Mouse (Mus musculus): ENCODE results near the gene Syt5. TPM values are rescaled to one million over a fixed set of nuclear protein-coding genes. Genes with fewer than 3 reads are reported as not detected.
"Not testable (repeated sequence)": the region's sequence is repeated elsewhere in the genome, so short reads cannot be mapped to it uniquely, and the experiment has no call there.

The Syt5 gene
- total RNA-seq (2014; fragmentation: Nextera tagmentation), result not detected in 2 replicates
- total RNA-seq (2017), result not detected in 2 replicates

DNA sequence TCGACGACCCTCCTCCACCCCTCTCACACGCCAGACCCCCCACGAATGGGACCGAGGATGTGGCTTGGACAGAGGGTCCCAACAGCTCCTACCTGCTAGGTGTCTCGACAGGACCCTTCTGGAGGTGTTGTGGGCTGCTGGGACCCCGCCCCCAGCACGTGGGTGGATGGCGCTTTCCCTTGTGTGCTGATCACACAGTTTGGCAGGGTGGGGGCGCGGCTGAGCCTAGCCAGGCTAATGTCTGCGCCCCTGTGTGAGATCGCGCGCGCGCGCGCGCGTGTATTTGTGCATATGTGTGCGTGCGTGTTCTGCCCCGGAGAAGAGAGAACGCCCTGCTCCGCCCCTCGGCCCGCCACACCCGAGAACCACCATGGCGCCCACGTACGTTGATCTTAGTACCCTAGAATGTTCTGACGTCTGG lies at the start of gene Syt5:
Syt5 (minus strand) TSS at position 321 of the 421 bp plus-strand sequence.
- peak; percentile 48 for ATAC-seq (replicated peaks; ENCODE audit: poor library complexity, severe bottlenecking)

DNA sequence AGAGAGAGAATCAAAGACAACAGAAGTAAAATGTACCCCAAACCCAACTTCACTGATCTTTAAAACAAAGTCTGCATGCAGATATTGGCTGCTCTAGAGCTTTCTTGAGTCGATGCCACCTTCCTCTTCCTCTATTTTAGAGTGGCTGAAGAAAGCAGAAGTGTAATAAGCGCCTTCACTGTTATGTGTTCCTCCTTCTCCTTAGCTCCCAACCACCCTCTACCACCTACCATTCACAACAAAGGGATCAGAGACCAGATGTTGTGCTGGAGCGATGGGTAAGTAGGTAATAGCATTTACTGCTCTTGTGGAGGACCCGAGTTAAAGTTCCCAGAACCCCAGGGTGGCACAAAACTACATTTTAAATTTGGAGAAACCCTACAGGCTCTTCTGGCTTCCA lies 49.7 kb upstream of the Syt5 start:
- ATAC-seq (replicated peaks; ENCODE audit: poor library complexity, severe bottlenecking), result peak; percentile 90

DNA sequence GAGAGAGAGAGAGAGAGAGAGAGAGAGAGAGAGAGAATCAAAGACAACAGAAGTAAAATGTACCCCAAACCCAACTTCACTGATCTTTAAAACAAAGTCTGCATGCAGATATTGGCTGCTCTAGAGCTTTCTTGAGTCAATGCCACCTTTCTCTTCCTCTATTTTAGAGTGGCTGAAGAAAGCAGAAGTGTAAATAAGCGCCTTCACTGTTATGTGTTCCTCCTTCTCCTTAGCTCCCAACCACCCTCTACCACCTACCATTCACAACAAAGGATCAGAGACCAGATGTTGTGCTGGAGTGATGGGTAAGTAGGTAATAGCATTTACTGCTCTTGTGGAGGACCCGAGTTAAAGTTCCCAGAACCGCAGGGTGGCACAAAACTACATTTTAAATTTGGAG lies 34.1 kb upstream of the Syt5 start:
- peak; percentile 98 for ATAC-seq (replicated peaks; ENCODE audit: poor library complexity, severe bottlenecking)

DNA sequence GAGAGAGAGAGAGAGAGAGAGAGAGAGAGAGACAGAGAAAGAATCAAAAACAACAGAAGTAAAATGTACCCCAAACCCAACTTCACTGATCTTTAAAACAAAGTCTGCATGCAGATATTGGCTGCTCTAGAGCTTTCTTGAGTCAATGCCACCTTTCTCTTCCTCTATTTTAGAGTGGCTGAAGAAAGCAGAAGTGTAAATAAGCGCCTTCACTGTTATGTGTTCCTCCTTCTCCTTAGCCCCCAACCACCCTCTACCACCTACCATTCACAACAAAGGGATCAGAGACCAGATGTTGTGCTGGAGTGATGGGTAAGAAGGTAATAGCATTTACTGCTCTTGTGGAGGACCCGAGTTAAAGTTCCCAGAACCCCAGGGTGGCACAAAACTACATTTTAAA lies 25.0 kb upstream of the Syt5 start:
- peak; percentile 95 for ATAC-seq (replicated peaks; ENCODE audit: poor library complexity, severe bottlenecking)

DNA sequence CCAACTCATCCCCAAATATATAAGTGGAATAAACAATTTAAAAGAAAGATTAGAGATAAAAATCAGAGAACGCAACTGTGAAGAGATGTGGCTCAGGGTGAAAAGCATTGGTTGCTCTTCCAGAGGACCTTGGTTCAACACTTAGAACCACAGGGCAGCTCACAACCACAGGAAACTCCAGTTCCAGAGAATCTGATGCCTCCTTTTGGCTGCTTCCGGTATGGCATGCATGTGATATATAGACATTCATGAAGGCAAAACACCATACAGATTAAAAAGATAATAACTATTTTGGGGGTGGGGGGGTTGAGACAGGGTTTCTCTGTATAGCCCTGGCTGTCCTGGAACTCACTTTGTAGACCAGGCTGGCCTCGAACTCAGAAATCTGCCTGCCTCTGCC lies 15.3 kb upstream of the Syt5 start:
- ATAC-seq (replicated peaks; ENCODE audit: poor library complexity, severe bottlenecking), result no peak

DNA sequence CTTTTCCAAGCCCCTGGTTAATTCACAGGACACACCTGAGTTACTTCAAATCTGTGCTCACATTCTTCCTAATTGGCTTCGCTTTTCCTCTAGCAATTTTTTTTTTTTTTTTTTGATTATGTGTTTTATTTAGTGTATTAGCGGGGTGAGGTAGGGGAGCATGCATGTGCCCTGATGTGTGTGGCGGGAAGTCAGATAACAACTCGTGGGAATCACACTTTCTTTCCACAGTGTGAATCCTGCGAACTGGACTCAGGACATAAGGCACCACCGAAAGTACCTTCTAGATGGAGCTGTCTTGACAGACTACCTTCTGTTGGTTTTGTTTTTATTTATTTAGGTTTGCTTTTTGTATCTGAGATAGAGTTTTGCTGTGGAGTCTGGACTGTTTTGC lies 9.8 kb upstream of the Syt5 start:
- ATAC-seq (replicated peaks; ENCODE audit: poor library complexity, severe bottlenecking), result no peak

DNA sequence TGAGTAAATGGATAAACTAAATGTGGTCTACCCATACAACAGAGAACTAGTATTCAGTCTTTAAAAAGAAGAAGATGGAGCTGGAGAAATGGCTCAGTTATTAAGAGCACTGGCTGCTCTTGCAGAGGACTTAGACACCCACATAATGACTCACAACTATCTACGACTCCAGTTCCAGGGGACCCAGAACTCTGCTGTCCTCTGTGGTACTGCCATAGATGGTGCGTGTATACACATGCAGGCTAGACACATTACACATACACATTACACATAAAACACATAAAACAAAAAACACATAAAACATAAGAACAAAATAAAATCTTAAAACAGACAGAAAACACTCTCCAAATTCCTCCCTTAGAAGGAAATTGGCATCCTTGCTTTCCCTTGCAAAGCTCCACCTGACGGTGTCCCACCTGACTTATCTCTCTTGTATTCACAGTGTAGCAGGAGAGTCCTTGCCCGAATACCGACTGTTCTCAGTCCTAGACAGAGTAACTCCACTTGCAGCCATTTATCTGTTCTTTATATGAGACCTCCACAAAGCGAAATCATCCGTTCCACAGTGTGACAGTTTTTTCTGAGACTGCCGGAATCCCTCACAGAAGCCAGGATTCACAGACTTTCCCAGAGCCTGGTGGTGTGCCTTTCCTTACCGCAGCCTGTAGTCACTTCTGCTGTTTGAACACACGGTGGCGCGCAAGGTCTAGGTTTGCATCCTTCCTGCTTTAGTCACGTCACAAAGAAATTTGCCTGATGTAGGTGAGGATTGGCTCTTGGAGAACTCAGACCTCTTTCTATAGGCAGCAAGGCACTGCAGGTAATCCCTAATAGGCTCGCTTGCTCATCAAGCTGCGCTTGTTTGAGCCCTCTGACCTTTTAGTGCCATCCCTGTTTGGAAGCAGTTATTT lies 9.2 kb upstream of the Syt5 start:
- peak; percentile 100 for ATAC-seq (replicated peaks; ENCODE audit: poor library complexity, severe bottlenecking)

DNA sequence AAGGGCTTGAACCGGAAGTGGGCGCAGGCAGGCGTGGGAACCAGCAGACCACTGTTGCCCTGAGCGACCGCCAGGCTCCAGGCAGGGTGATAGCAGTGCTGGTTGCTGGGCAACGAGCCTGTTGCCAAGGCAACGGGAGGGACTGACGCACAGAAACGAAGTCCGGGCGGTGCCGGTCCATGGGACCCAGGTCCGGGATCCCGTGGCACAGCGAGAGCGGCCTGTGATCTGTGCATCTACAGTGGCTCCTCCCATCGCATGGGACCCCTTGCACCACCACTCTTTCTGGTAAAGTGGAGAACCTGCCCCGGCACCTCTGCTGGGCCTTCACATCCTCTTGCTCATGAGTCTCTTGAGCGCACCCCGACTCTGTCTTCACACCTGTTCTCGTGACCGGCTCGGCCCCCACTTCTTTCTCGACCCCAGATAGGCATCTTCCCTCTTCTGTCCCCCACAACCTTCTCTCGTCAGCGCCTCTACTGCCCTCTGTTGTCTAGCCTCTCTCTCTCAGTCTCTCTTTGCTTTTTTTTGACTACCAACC lies 680 bp downstream of the Syt5 start:
- ATAC-seq (replicated peaks; ENCODE audit: poor library complexity, severe bottlenecking), result peak; percentile 29

DNA sequence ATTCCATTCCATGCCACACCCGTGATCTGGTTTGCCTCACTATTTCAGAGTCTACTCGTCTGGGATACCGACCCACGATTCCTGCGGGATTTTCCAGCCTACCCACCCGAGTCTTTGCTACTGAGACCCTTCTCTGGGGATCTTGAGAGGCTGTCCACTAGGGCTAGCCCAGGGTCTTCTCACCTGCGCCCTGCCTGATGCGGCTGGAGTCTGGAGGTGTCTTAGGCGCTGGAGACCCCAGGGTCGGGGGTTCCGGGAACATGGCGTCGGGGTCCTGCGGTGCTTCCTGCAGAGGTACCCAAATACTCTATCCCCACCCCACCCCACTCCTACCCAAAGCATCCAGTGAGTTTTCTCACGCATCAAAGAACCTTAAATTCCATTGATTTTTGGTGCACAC lies 1.3 kb downstream of the Syt5 start:
- no peak for ATAC-seq (replicated peaks; ENCODE audit: poor library complexity, severe bottlenecking)

DNA sequence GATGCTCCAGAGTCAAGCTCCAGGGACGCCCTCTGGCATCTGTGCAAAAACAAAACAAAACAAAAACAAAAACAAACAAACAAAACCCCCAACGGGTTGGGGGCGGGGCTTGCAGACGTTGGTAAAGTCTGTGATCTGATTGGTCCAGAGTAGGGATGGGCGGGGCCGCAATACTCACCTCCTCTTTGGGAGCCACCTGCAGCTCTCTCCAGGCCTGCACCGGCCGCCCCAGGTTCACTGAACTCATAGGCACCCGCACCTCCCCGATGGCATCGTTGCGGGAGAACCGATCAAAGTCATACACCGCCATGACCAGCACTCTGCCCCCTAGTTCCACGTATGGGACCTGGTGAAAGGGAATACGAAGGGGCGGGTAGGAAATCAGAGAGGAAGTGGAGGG lies 5.3 kb downstream of the Syt5 start:
- no peak for ATAC-seq (replicated peaks; ENCODE audit: poor library complexity, severe bottlenecking)

DNA sequence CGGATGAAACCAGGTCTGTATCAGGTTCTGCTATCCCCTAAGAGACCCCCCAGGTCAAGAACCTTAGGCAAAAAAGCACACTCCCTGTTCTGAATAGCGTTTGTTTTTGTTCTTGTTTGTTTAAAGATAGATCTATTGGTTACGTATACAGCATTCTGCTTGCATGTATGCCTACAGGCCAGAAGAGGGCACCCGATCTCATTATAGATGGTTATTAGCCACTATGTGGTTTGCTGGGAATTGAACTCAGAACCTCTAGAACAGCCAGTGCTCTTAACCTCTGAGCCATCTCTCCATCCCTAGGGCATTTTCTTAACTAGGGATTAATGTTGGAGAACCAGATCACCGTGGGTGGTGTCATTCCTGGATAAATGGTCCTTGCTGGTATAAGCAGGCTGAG lies 6.0 kb downstream of the Syt5 start:
- ATAC-seq (replicated peaks; ENCODE audit: poor library complexity, severe bottlenecking), result no peak

DNA sequence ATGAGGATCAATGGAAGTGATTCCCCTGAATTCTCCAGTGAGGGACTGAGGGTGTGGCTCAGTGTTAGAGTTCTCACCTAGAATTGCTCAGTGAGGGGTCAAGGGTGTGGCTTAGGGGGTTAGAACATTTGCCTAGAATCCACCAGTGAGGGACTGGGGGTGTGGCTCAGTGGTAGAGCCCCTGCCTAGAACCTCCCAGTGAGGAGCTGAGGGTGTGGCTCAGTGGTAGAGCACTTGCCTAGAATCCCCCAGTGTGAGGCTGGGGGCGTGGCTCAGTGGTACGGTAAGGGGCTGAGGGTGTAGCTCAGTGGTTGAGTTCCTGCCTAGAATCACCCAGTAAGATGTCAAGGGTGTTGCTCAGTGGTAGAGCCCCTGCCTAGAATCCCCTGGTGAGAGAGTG lies 8.3 kb downstream of the Syt5 start:
- ATAC-seq (replicated peaks; ENCODE audit: poor library complexity, severe bottlenecking), result no peak

DNA sequence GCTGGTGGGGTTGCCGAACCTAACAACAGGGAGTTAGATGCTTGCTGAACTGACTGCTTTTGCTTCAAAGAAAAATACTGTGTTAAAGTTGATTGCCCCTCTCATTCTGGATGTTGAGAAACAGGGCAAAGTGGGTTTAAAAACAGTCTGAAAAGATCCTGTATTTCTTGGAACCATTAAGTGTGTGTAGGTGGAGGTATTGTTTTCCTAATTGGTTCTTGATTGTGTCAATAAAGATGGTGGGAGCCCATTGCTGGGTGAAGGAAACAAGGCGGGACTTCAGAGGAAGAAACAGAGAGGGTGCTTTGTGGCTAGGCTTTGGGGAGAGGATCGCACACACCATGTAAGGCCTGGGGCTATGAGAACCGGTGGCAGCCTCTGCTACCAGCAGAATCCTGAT lies 10.2 kb downstream of the Syt5 start:
- ATAC-seq (replicated peaks; ENCODE audit: poor library complexity, severe bottlenecking), result no peak

DNA sequence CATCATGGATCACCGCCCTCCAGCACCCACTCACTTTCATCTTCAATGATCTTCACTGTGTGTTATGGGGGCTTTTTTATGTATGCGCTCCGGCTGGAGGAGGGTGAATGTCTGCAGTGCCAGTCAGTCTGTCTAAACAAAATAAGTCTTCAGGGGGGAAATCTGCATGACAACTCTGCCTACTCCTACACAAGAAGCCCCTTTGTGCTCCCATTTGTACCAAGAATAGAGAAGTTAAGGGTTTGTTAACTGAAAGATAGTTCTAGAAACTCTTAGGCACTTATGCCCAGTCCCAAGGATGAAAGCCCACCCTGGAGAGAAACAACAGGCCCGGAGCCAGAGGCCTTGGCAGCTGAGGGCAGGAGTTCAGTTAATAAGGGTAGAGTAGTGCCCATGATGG lies 11.0 kb downstream of the Syt5 start:
- ATAC-seq (replicated peaks; ENCODE audit: poor library complexity, severe bottlenecking), result no peak

DNA sequence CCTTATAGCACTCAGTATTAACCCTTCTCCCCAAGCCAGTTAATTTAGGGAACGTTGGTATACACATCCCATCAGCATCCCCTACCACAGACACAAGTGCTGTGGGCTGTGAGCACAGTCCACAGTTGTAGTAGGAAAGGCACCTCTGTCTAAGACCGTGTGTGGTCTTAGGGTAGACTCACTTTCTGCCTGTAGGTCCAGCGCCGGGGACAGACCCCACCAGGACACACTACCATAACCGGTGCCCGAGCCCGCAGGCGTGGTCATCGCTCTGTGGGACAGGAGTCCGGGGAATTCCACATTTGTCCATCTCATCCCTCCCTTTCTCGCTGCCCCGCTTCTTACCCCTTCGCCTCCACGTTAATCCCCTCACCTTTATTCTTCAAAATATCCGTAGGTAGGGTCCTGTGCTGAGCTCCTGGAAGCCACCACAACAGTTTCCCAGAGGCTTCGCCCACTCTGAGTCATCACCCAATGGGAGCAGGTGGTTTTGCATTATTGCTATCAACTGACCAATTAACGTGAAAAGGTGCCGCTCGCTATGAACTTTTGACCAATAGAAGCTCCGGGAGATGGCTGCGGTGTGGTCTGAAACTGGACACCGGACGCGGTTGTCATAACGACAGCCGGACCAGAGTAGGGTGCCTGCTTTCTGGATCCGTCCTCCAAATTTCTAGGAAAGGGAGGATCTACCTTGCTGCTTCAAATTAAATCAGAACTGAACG lies 15.2 kb downstream of the Syt5 start, which contains the start of gene Dnaaf3:
Dnaaf3 (minus strand) TSS at position 449 of the 725 bp plus-strand sequence.
- peak; percentile 83 for ATAC-seq (replicated peaks; ENCODE audit: poor library complexity, severe bottlenecking)

DNA sequence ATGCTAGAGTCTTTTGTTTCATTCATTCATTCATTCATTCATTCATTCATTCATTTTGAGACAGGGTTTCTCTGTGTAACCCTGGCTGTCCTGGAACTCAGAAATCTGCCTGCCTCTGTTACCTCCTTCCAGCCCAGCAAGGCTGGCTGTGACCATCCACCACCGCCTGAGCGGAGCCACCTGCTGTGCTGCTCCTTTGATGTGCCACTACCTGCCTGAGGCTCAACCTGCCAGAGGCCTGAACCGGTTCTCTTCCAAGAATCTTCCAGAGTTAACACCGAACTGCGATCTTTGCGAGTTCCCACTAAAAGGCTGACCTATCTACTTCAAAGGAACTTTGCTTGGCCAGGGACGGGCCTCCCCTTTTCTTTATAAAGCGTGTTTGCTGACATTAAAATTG lies 17.2 kb downstream of the Syt5 start:
- ATAC-seq (replicated peaks; ENCODE audit: poor library complexity, severe bottlenecking), result not testable (repeated sequence)

DNA sequence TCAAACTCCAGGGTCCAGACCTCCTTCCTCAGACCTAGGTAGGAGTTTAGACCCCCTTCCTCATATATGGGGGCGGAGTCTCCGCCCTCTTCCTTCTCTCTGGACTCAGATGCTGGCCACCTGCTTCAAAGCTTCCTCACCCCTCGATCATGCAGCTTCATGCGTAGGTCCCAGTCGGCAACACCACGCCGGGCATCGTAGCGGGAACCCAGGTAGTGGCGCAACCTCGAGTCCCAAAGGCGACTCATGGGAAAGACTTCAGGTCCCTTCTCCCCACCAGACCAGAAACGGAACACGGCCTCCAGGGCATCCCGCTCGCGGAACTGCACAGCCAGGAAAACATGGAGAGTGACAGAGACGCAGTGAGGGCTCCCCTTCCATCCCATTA lies 20.0 kb downstream of the Syt5 start:
- peak; percentile 23 for ATAC-seq (replicated peaks; ENCODE audit: poor library complexity, severe bottlenecking)

DNA sequence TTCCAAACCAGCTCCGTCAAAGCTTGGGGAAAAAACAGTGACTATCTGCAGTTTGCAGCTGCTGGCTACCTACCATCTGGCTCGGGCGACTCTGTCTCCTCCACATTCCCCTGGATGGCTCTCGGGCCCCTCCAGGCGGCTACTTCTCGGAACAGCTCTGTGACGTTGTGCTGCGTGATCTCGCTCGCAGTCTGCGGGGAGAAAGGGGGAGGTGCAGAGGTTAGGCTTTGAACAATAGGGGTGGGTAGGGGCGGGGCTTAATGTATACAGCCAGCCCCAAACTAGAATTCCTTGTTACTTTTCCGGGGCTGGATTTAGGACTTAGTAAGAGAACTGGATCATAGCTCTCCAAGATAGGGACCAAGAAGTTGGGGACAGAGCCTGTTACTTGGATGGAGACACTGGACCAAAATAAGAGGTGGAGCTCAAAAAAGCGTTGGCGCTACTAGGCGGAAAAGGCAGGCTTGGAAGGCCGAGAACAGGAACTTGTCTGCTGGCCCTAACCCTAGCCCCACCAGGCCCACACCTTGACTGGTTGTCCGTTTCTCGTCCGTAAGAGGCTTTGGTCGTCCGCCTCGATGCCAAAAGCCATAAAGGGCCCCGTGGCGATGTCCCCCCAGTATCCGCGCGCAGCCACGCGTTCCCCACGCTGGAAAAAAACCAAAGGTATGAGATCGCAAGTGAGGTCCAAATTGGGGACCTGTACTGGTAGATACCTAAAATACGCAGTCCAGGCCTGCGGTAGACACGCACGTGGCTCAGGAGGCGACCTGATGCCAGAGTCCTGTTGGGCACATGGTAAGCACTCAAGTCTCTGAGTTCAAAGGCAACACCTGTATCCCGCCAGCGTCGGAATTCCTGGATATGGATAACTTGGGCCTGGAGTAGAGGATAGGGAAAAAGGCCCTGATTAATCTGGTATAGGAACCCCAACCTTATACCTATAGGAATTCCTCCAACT lies 20.7 kb downstream of the Syt5 start:
- peak; percentile 89 for ATAC-seq (replicated peaks; ENCODE audit: poor library complexity, severe bottlenecking)

DNA sequence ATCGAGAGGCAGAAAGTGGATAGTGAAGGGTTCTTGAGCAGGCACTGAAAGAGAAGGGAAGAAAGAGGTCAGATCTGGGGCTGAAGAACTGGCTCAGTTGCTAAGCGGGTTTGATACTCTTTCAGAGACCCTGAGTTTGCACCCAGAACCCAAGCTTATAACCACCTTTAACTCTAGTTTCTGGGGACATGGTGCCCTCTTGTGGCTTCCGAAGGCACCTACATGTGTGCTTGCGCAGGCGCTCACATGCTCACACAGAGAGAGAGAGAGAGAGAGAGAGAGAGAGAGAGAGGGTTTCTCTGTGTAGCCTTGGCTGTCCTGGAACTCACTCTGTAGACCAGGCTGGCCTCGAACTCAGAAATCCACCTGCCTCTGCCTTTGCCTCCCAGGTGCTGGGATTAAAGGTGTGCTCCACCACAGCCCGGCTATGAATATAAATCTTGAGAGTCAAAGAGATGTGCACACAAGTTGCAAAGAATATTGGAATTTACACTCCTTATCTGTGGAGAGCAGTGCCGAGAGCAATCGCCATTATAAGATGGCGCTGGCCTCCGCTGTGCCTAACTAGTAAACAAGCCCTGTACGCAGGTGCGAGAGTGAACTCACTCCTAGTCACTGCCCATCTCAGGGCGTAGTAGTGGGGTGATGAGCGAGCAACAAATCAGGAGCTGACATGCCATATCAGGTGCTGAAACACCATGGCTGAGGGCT lies 23.0 kb downstream of the Syt5 start, which contains the start of gene Tnni3:
Tnni3 (minus strand) TSS at position 18 of the 711 bp plus-strand sequence.
- ATAC-seq (replicated peaks; ENCODE audit: poor library complexity, severe bottlenecking), result peak; percentile 71

Measured in granulocyte monocyte progenitor cell, adult 5-6 weeks (primary cell).